Mouse (Mus musculus) lung, adult 2 months (tissue): ENCODE results near the gene Tjp2.

Experiments used
- CTCF ChIP-seq: fragments of 200-500 bp; IDR thresholded peaks from 2 replicates; pipeline ENCODE4 v1.5.1; 2011; ENCODE audit warnings: mild to moderate bottlenecking, low read length, control low read depth; ENCODE audit not compliant: insufficient read depth
- POLR2A ChIP-seq: fragments of 200-500 bp; IDR thresholded peaks from 2 replicates; pipeline ENCODE4 v1.6.1; 2011; ENCODE audit warnings: low read depth, mild to moderate bottlenecking, control low read depth, low read length, borderline replicate concordance; ENCODE audit errors: extremely low read depth

DNA sequence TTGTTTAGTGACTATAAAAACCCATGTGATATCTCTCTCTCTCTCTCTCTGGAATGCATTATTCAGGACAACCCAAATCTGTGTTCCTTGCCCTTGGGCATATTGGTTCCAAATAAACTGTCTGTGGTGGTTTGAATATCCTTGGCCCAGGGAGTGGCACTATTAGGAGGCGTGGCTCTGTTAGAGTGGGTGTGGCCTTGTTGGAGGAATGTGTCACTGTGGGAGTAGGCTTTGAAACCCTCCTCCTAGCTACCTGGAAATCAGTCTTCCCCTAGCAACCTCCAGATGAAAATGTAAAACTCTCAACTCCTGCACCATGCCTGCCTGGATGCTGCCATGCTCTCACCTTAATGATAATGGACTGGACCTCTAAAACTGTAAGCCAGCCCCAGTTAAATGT, 16.9 kb downstream of the Tjp2 start:
- TF ChIP-seq CTCF (no peak), POLR2A (no peak)
